ENCODE assay signal across 10 mouse cellular contexts in the genomic region with DNA sequence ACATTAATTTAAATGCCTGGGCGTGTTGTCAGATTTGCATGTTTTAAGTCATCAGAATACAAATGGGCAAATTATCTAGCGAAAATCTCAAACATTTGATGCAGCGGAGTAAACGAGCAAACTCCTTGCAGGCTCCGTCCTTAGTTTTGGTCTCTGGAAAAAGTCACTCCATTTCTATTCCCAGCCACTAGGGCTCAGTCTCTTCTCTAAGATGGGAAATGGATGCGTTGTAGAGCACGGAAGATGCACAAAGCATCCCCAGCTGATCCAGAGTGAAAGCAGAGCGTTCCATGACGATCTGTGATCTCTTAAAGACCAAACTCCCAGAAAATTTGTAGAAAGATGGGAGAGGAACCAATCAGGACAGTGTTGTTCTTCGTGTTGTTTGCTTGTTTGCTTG.
DNase-seq lines count a peak whose midpoint lies in the region; ATAC-seq and TF ChIP-seq lines count a peak whose summit lies in the region.
"Had no signal": no experiment of that assay in that cellular context is flagged by ENCODE, and none has a peak within 500 bp of the region (broad histone marks: within the 10 kb centered on the region; RNA-seq: fewer than 3 reads in every experiment).

No protein-coding gene starts in this region.

- peak; percentile 78 for TF ChIP-seq CTCF in hindbrain, postnatal 0 days (IDR thresholded peaks at IDR 0.05; ENCODE audit: low read depth)
- no peak for TF ChIP-seq CTCF in liver, postnatal 0 days (IDR thresholded peaks at IDR 0.05; ENCODE audit: low read depth)

- DNase-seq in hindbrain, postnatal 0 days (ENCODE audit: low spot score), result peak; percentile 77
- no peak for DNase-seq in hindbrain, embryonic 10.5 days (ENCODE audit: low spot score)
- peak; percentile 27 to 36 for DNase-seq in right cerebral cortex, postnatal 10 days (ENCODE audit: low spot score in 2 of 2)
- no peak for DNase-seq in right cerebral cortex, postnatal 4 days
- DNase-seq in layer of hippocampus, adult 18-20 months (ENCODE audit: low spot score in 2 of 2), result peak; percentile 1 to 40
- no peak for DNase-seq in liver, postnatal 0 days
- no peak for DNase-seq in yolk sac, embryonic 10.5 days (ENCODE audit: low spot score)
- DNase-seq: liver had no signal

- 47% methylated on average over 10 of the region's 10 CpGs for WGBS in hindbrain, postnatal 0 days
- 62% methylated on average over 10 of the region's 10 CpGs for WGBS in hindbrain, embryonic 10.5 days
- WGBS in liver, postnatal 0 days (ENCODE audit: insufficient replicate concordance), result 62% methylated on average over 10 of the region's 10 CpGs

- H3K4me1 ChIP-seq in hindbrain, postnatal 0 days (ENCODE audit: insufficient read depth, low read length), result no peaks in the 10 kb centered on the region
- no peaks in the 10 kb centered on the region for H3K4me1 ChIP-seq in hindbrain, embryonic 10.5 days (replicated peaks)
- H3K4me1 ChIP-seq in liver, postnatal 0 days (ENCODE audit: insufficient read depth), result no peaks in the 10 kb centered on the region
- H3K4me1 ChIP-seq: intestine, embryonic 15.5 days had no signal

- no peak overlapping the region for H3K27ac ChIP-seq in hindbrain, postnatal 0 days
- H3K27ac ChIP-seq in hindbrain, embryonic 10.5 days, result no peak overlapping the region
- H3K27ac ChIP-seq in liver, postnatal 0 days (ENCODE audit: low read depth), result no peak overlapping the region
- H3K27ac ChIP-seq: intestine, embryonic 15.5 days had no signal

- no peak overlapping the region for H3K9ac ChIP-seq in hindbrain, postnatal 0 days (replicated peaks; ENCODE audit: low read length)
- H3K9ac ChIP-seq in liver, postnatal 0 days (replicated peaks), result no peak overlapping the region
- H3K9ac ChIP-seq: intestine, embryonic 15.5 days had no signal

- H3K4me2 ChIP-seq in hindbrain, postnatal 0 days (ENCODE audit: low read depth, low read length), result peak overlapping the region; percentile 22
- no peak overlapping the region for H3K4me2 ChIP-seq in liver, postnatal 0 days (ENCODE audit: low read depth, low read length)
- H3K4me2 ChIP-seq: intestine, embryonic 15.5 days had no signal

- H3K27me3 ChIP-seq in hindbrain, postnatal 0 days (ENCODE audit: insufficient read depth, low read length), result no peaks in the 10 kb centered on the region
- no peaks in the 10 kb centered on the region for H3K27me3 ChIP-seq in hindbrain, embryonic 10.5 days (ENCODE audit: insufficient read depth, poor library complexity, severe bottlenecking)
- no peaks in the 10 kb centered on the region for H3K27me3 ChIP-seq in liver, postnatal 0 days (ENCODE audit: insufficient read depth, low read length)
- H3K27me3 ChIP-seq: intestine, embryonic 15.5 days; Patski had no signal

- no peak for ATAC-seq in hindbrain, postnatal 0 days
- no peak for ATAC-seq in liver, postnatal 0 days
- ATAC-seq: intestine, embryonic 15.5 days; Patski had no signal

- peaks cover 3% of the 10 kb centered on the region; the same call in 1 of the 2 replicates for H3K9me3 ChIP-seq in hindbrain, postnatal 0 days (ENCODE audit: low read length)
- peaks cover 7% of the 10 kb centered on the region; the same call in 1 of the 2 replicates for H3K9me3 ChIP-seq in hindbrain, embryonic 10.5 days
- H3K9me3 ChIP-seq in liver, postnatal 0 days (ENCODE audit: low read length), result 0 out of 2 replicates have a peak, but pooled peaks cover under 1% of the 10 kb centered on the region
- H3K9me3 ChIP-seq: intestine, embryonic 15.5 days had no signal

- H3K36me3 ChIP-seq in hindbrain, postnatal 0 days (ENCODE audit: insufficient read depth, low read length), result no peaks in the 10 kb centered on the region
- H3K36me3 ChIP-seq in hindbrain, embryonic 10.5 days, result no peaks in the 10 kb centered on the region
- no peaks in the 10 kb centered on the region for H3K36me3 ChIP-seq in liver, postnatal 0 days (replicated peaks; ENCODE audit: insufficient read depth, low read length)
- H3K36me3 ChIP-seq: intestine, embryonic 15.5 days had no signal

- TF ChIP-seq EP300 in liver, postnatal 0 days (IDR thresholded peaks at IDR 0.05; ENCODE audit: low read depth), result no peak

- no peak overlapping the region for H3K4me3 ChIP-seq in hindbrain, postnatal 0 days (ENCODE audit: low read length)
- no peak overlapping the region for H3K4me3 ChIP-seq in hindbrain, embryonic 10.5 days
- no peak overlapping the region for H3K4me3 ChIP-seq in liver, postnatal 0 days (ENCODE audit: low read depth, low read length)
- H3K4me3 ChIP-seq: intestine, embryonic 15.5 days had no signal

Comparison
In these comparisons a context has a peak if more than half of its experiments do, and no peak if none do; other contexts are left out.
1. DNase-seq: peak in hindbrain, postnatal 0 days (single experiment), right cerebral cortex, postnatal 10 days (2 of 2) and layer of hippocampus, adult 18-20 months (2 of 2); none in hindbrain, embryonic 10.5 days (single experiment), right cerebral cortex, postnatal 4 days (single experiment), liver, postnatal 0 days (single experiment) and yolk sac, embryonic 10.5 days (single experiment).